Mouse (Mus musculus) neutrophil, adult 83 days (primary cell): ENCODE results near the gene Zfp944. TPM values are rescaled to one million over a fixed set of nuclear protein-coding genes. Genes with fewer than 3 reads are reported as not detected.

Source experiments
- total RNA-seq, 2 experiments: library from RNA; stranded (reverse); gene quantifications; one replicate each; pipeline ENCODE4 v1.2.4; 2023

Gene Zfp944
- 1 to 10 TPM; 6.6 to 7.6 TPM for total RNA-seq

GRCm38 (mm10) chr17:22361101-22361781 lies at the start of gene Zfp944, which contains the start of gene Zfp758:
Gene Zfp944, minus strand, starts transcription at chr17:22361400.
Gene Zfp758, plus strand, starts transcription at chr17:22361453.

GRCm38 (mm10) chr17:22314730-22315226 lies 46.4 kb downstream of the Zfp944 start, which contains the start of gene CT030661.1:
Gene CT030661.1, minus strand, starts transcription at chr17:22314837.

Other genes starting within 250 kb of the Zfp944 start
- under 1 TPM; 0.57 to 0.68 TPM for gene Zfp947, start 195.2 kb downstream of the Zfp944 start, total RNA-seq
- 1 to 10 TPM; 1.8 to 2.7 TPM for gene Zfp994, start 135.8 kb downstream of the Zfp944 start, total RNA-seq
- 1 to 10 TPM; 7.9 to 8.3 TPM for gene CT030661.1, start 46.6 kb downstream of the Zfp944 start, total RNA-seq
- 1 to 10 TPM; 6.6 to 6.9 TPM for gene Zfp758, start 53 bp upstream of the Zfp944 start, total RNA-seq
- 1 to 10 TPM; 2.9 to 3.1 TPM for gene Zfp946, start 62.8 kb upstream of the Zfp944 start, total RNA-seq
- gene Vmn2r111, start 212.1 kb upstream of the Zfp944 start, total RNA-seq: not detected
- not detected for gene Vmn2r112, start 239.6 kb upstream of the Zfp944 start, total RNA-seq